Mouse (Mus musculus): Measurements from ENCODE around the gene Tmem40.

GRCm38 (mm10) chr6:115694441-115694842, 67.8 kb downstream of the Tmem40 start:
- TF ChIP-seq CTCF (IDR thresholded peaks at IDR 0.05; ENCODE audit: low read depth, low read length) (no peak), POLR2A (IDR thresholded peaks at IDR 0.05; ENCODE audit: borderline replicate concordance, low read depth, low read length) (no peak)

Data from bone marrow macrophage, adult 2 months (primary cell).